Mouse (Mus musculus): ENCODE data around the gene Sycp1. TPM values are rescaled to one million over a fixed set of nuclear protein-coding genes. Genes with fewer than 3 reads are reported as not detected.

Sycp1 gene
- total RNA-seq, 1 experiment = 2.8 TPM

GRCm38 (mm10) chr3:102782618-102783017 is 153.3 kb downstream of the Sycp1 start, which contains the start of gene Tshb:
Gene Tshb, minus strand, starts transcription at chr3:102782718.
- Histone ChIP-seq H3K9me3 (ENCODE audit: control insufficient read depth, insufficient read depth, low read depth, low read length) (no peaks in the 10 kb centered on the region), H3K36me3 (ENCODE audit: control insufficient read depth, insufficient read depth, low read length, poor library complexity, severe bottlenecking) (no peaks in the 10 kb centered on the region), H3K4me1 (ENCODE audit: control insufficient read depth in 2 of 2, insufficient read depth in 2 of 2, low read length in 2 of 2, poor library complexity in 1 of 2) (no peaks in the 10 kb centered on the region), H3K9ac (ENCODE audit: insufficient read depth, low read depth, low read length, poor library complexity, severe bottlenecking) (no peak within 1 kb of the TSS), H3K27ac (ENCODE audit: insufficient read depth, low read depth, low read length, poor library complexity, severe bottlenecking) (no peak within 1 kb of the TSS), H3K4me3 (ENCODE audit: insufficient read depth in 1 of 2, low read depth in 1 of 2, low read length in 2 of 2, poor library complexity in 1 of 2, severe bottlenecking in 1 of 2) (no peak within 1 kb of the TSS)
- DNase-seq (ENCODE audit: low read depth, low spot score) = no peak
- TF ChIP-seq ZNF384 (IDR thresholded peaks at IDR 0.05; ENCODE audit: low read depth, low read length) = no peak
- TF ChIP-seq ZC3H11A (IDR thresholded peaks at IDR 0.05; ENCODE audit: borderline replicate concordance, low read depth, low read length) = no peak
- TF ChIP-seq CHD2 (IDR thresholded peaks at IDR 0.05; ENCODE audit: low read depth, low read length) = no peak
- no peak for TF ChIP-seq MAFK (IDR thresholded peaks at IDR 0.05; ENCODE audit: insufficient read depth, low read depth, low read length)
- no peak for TF ChIP-seq HCFC1 (IDR thresholded peaks at IDR 0.05; ENCODE audit: borderline replicate concordance, insufficient read depth, low read length)
- in situ Hi-C loops (cut with MboI; ENCODE audit: low sequenced_read_pairs in 2 of 2, unreplicated experiment in 2 of 2) = no loop called here

GRCm38 (mm10) chr3:102773018-102773417 is 162.9 kb downstream of the Sycp1 start:
- no peak for DNase-seq (ENCODE audit: low read depth, low spot score)
- in situ Hi-C loops (cut with MboI; ENCODE audit: low sequenced_read_pairs in 2 of 2, unreplicated experiment in 2 of 2) = no loop called here
- no peak overlapping the region for H3K4me3 ChIP-seq (ENCODE audit: insufficient read depth in 1 of 2, low read depth in 1 of 2, low read length in 2 of 2, poor library complexity in 1 of 2, severe bottlenecking in 1 of 2)
- H3K4me1 ChIP-seq (ENCODE audit: control insufficient read depth in 2 of 2, insufficient read depth in 2 of 2, low read length in 2 of 2, poor library complexity in 1 of 2) = no peaks in the 10 kb centered on the region
- no peaks in the 10 kb centered on the region for H3K9me3 ChIP-seq (ENCODE audit: control insufficient read depth, insufficient read depth, low read depth, low read length)
- H3K27ac ChIP-seq (ENCODE audit: insufficient read depth, low read depth, low read length, poor library complexity, severe bottlenecking) = no peak overlapping the region
- no peaks in the 10 kb centered on the region for H3K36me3 ChIP-seq (ENCODE audit: control insufficient read depth, insufficient read depth, low read length, poor library complexity, severe bottlenecking)
- TF ChIP-seq ZC3H11A (IDR thresholded peaks at IDR 0.05; ENCODE audit: borderline replicate concordance, low read depth, low read length) (no peak), CHD2 (IDR thresholded peaks at IDR 0.05; ENCODE audit: low read depth, low read length) (no peak), HCFC1 (IDR thresholded peaks at IDR 0.05; ENCODE audit: borderline replicate concordance, insufficient read depth, low read length) (no peak)
- H3K9ac ChIP-seq (ENCODE audit: insufficient read depth, low read depth, low read length, poor library complexity, severe bottlenecking) = no peak overlapping the region

Other genes starting within 250 kb of the Sycp1 start
- gene Tspan2, start 201.6 kb downstream of the Sycp1 start, total RNA-seq (2012; rRNA removed) = 13.6 and 23.2 TPM in 2 replicates
- not detected in 2 replicates for gene Tshb, start 153.4 kb downstream of the Sycp1 start, total RNA-seq (2012; rRNA removed)
- not detected in 2 replicates for gene Nr1h5, start 28.0 kb upstream of the Sycp1 start, total RNA-seq (2012; rRNA removed)
- gene Sike1, start 59.6 kb upstream of the Sycp1 start, total RNA-seq (2012; rRNA removed) = 16.9 and 27.9 TPM in 2 replicates
- gene Csde1, start 84.3 kb upstream of the Sycp1 start, total RNA-seq (2012; rRNA removed) = 252 and 323 TPM in 2 replicates
- gene Nras, start 122.2 kb upstream of the Sycp1 start, total RNA-seq (2012; rRNA removed) = 88.8 and 113 TPM in 2 replicates
- gene Ampd1, start 137.9 kb upstream of the Sycp1 start, total RNA-seq (2012; rRNA removed) = 0.26 and 0.49 TPM in 2 replicates
- gene Dennd2c, start 166.5 kb upstream of the Sycp1 start, total RNA-seq (2012; rRNA removed) = 29.9 and 39.2 TPM in 2 replicates
- 86.4 and 102 TPM in 2 replicates for gene Bcas2, start 235.6 kb upstream of the Sycp1 start, total RNA-seq (2012; rRNA removed)

All from ES-E14 (cell line).